Mouse (Mus musculus) MEL (cell line): ENCODE results near the gene Chchd4. TPM values are rescaled to one million over a fixed set of nuclear protein-coding genes. Genes with fewer than 3 reads are reported as not detected.

ENCODE experiments used
- DNase-seq: peaks from one replicate; pipeline ENCODE4 v3.0.0; 2011; ENCODE audit warnings: low read depth, low spot score
- H3K27ac ChIP-seq: 2 replicates; pipeline ENCODE4 v1.5.1; 2012; ENCODE audit warnings: low read depth, mild to moderate bottlenecking, control low read depth, low read length, moderate library complexity; ENCODE audit not compliant: control insufficient read depth
- H3K27me3 ChIP-seq, 2 experiments: fragments of 150-350 bp in 1 of 2; sonication (generic) in 1 of 2; 2 replicates each; pipeline ENCODE4 v1.6.1; 2012; ENCODE audit warnings: low read length in 2 of 2, mild to moderate bottlenecking in 2 of 2, improper control_type of control experiment in 1 of 2, moderate library complexity in 1 of 2; ENCODE audit not compliant: insufficient read depth in 2 of 2, control insufficient read depth in 1 of 2
- H3K36me3 ChIP-seq, 2 experiments: 2 replicates each; pipeline ENCODE4 v1.6.1; 2012 to 2014; ENCODE audit warnings: low read length in 2 of 2, improper control_type of control experiment in 1 of 2, inconsistent platforms in 1 of 2, mild to moderate bottlenecking in 1 of 2; ENCODE audit not compliant: insufficient read depth in 2 of 2, control insufficient read depth in 1 of 2
- H3K4me1 ChIP-seq, 2 experiments: fragments of 150-350 bp in 1 of 2; sonication (generic) in 1 of 2; 2 replicates each; pipeline ENCODE4 v1.6.1; 2012; ENCODE audit warnings: low read length in 2 of 2, improper control_type of control experiment in 1 of 2, mild to moderate bottlenecking in 1 of 2; ENCODE audit not compliant: insufficient read depth in 2 of 2, control insufficient read depth in 1 of 2
- H3K4me3 ChIP-seq, 2 experiments: fragments of 150-350 bp in 1 of 2; sonication (generic) in 1 of 2; 2 replicates each; pipeline ENCODE4 v1.5.1; 2012; ENCODE audit warnings: low read depth in 2 of 2, low read length in 2 of 2, mild to moderate bottlenecking in 2 of 2, moderate library complexity in 2 of 2, control low read depth in 1 of 2, improper control_type of control experiment in 1 of 2; ENCODE audit not compliant: control insufficient read depth in 1 of 2, insufficient read depth in 1 of 2
- H3K79me2 ChIP-seq: 2 replicates; pipeline ENCODE4 v1.6.1; 2012; ENCODE audit warnings: mild to moderate bottlenecking, low read length, moderate library complexity; ENCODE audit not compliant: control insufficient read depth, poor library complexity, insufficient read depth
- H3K9ac ChIP-seq: 2 replicates; pipeline ENCODE4 v1.6.1; 2012; ENCODE audit warnings: low read depth, mild to moderate bottlenecking, control low read depth, low read length, moderate library complexity; ENCODE audit not compliant: control insufficient read depth, poor library complexity, severe bottlenecking
- H3K9me3 ChIP-seq: fragments of 150-350 bp; sonication (generic); replicated peaks from 2 replicates; pipeline ENCODE4 v1.6.1; 2012; ENCODE audit warnings: mild to moderate bottlenecking, low read length, improper control_type of control experiment, moderate library complexity; ENCODE audit not compliant: insufficient read depth
- BHLHE40 ChIP-seq: IDR thresholded peaks from 2 replicates; pipeline ENCODE4 v1.6.1; 2012; ENCODE audit warnings: low read depth, mild to moderate bottlenecking, inconsistent platforms, low read length, improper control_type of control experiment, borderline replicate concordance
- E2F4 ChIP-seq: IDR thresholded peaks from 2 replicates; pipeline ENCODE4 v1.6.1; 2011; ENCODE audit warnings: low read depth, low read length, improper control_type of control experiment, borderline replicate concordance
- ELF1 ChIP-seq: IDR thresholded peaks from 2 replicates; pipeline ENCODE4 v1.6.1; 2014; ENCODE audit warnings: low read depth, mild to moderate bottlenecking, inconsistent platforms, low read length, improper control_type of control experiment, moderate library complexity
- EP300 ChIP-seq, 2 experiments: IDR thresholded peaks; 2 replicates each; pipeline ENCODE4 v1.6.1; 2011; ENCODE audit warnings: improper control_type of control experiment in 2 of 2, low read length in 2 of 2, low read depth in 1 of 2, mild to moderate bottlenecking in 1 of 2
- GABPA ChIP-seq: IDR thresholded peaks from 2 replicates; pipeline ENCODE4 v1.6.1; 2012; ENCODE audit warnings: low read depth, mild to moderate bottlenecking, inconsistent platforms, low read length, improper control_type of control experiment, moderate library complexity
- KAT2A ChIP-seq: conservative IDR thresholded peaks from 2 replicates; pipeline ENCODE4 v1.6.1; 2012; ENCODE audit warnings: low read depth, low read length, improper control_type of control experiment, inconsistent platforms
- MAX ChIP-seq: IDR thresholded peaks from 2 replicates; pipeline ENCODE4 v1.6.1; 2011; ENCODE audit warnings: low read length, improper control_type of control experiment
- MAZ ChIP-seq: IDR thresholded peaks from 2 replicates; pipeline ENCODE4 v1.6.1; 2012; ENCODE audit warnings: low read depth, mild to moderate bottlenecking, inconsistent platforms, low read length, improper control_type of control experiment
- MXI1 ChIP-seq: IDR thresholded peaks from 2 replicates; pipeline ENCODE4 v1.6.1; 2011; ENCODE audit warnings: mild to moderate bottlenecking, low read depth, low read length, improper control_type of control experiment
- MYB ChIP-seq: IDR thresholded peaks from 2 replicates; pipeline ENCODE4 v1.6.1; 2011; ENCODE audit warnings: mild to moderate bottlenecking, low read depth, low read length, improper control_type of control experiment
- MYC ChIP-seq: IDR thresholded peaks from 2 replicates; pipeline ENCODE4 v1.6.1; 2011; ENCODE audit warnings: low read depth, mild to moderate bottlenecking, low read length, improper control_type of control experiment, moderate library complexity
- NELFE ChIP-seq: IDR thresholded peaks from 2 replicates; pipeline ENCODE4 v1.6.1; 2011; ENCODE audit warnings: low read depth, low read length, improper control_type of control experiment
- NRF1 ChIP-seq: IDR thresholded peaks from 2 replicates; pipeline ENCODE4 v1.6.1; 2014; ENCODE audit warnings: low read depth, mild to moderate bottlenecking, inconsistent platforms, low read length, improper control_type of control experiment, moderate library complexity; ENCODE audit not compliant: poor library complexity, insufficient read depth, severe bottlenecking
- POLR2AphosphoS2 ChIP-seq: IDR thresholded peaks from 2 replicates; pipeline ENCODE4 v1.6.1; 2011; ENCODE audit warnings: low read length, improper control_type of control experiment
- POLR2AphosphoS5 ChIP-seq: IDR thresholded peaks from 2 replicates; pipeline ENCODE4 v1.6.1; 2012; ENCODE audit warnings: low read depth, borderline replicate concordance, mild to moderate bottlenecking, inconsistent platforms, low read length, moderate library complexity, mixed read lengths
- RCOR1 ChIP-seq: IDR thresholded peaks from 2 replicates; pipeline ENCODE4 v1.6.1; 2012; ENCODE audit warnings: low read depth, mild to moderate bottlenecking, inconsistent platforms, low read length, improper control_type of control experiment
- SIN3A ChIP-seq: IDR thresholded peaks from 2 replicates; pipeline ENCODE4 v1.6.1; 2012; ENCODE audit warnings: low read length, improper control_type of control experiment, inconsistent platforms
- TCF12 ChIP-seq: IDR thresholded peaks from 2 replicates; pipeline ENCODE4 v1.6.1; 2014; ENCODE audit warnings: low read depth, mild to moderate bottlenecking, inconsistent platforms, low read length, improper control_type of control experiment, moderate library complexity
- USF2 ChIP-seq, 2 experiments: IDR thresholded peaks; 2 replicates each; pipeline ENCODE4 v1.6.1; 2011 to 2012; ENCODE audit warnings: improper control_type of control experiment in 2 of 2, low read length in 2 of 2, borderline replicate concordance in 1 of 2, inconsistent platforms in 1 of 2, low read depth in 1 of 2, mild to moderate bottlenecking in 1 of 2; ENCODE audit not compliant: insufficient read depth in 1 of 2
- ZC3H11A ChIP-seq: IDR thresholded peaks from 2 replicates; pipeline ENCODE4 v1.6.1; 2012; ENCODE audit warnings: low read depth, mild to moderate bottlenecking, inconsistent platforms, low read length, improper control_type of control experiment
- polyA plus RNA-seq, 2 experiments: library from polyadenylated mRNA; stranded (reverse) in 1 of 2; unstranded in 1 of 2; fragments of >175 nt in 1 of 2; fragments of >200 nt in 1 of 2; gene quantifications; 2 replicates each; pipeline versions ENCODE4 v1.2.1 to v1.2.4; 2012; ENCODE audit warnings: low replicate concordance in 2 of 2, low read depth in 1 of 2; ENCODE audit not compliant: insufficient read length in 2 of 2, insufficient read depth in 1 of 2, missing spikeins in 1 of 2
- total RNA-seq: library from RNA; depleted of rRNA; stranded (reverse); fragments of 300-350 nt; gene quantifications from 2 replicates; pipeline ENCODE4 v1.2.3, GENCODE M21; 2012

The Chchd4 gene
- total and polyA plus RNA-seq, 3 experiments, result 38.5 to 54.8 TPM; not detected in 1

GRCm38 (mm10) chr6:91476541-91476940 is 3.2 kb upstream of the Chchd4 start:
- no peak overlapping the region for H3K27ac ChIP-seq
- no peak for TF ChIP-seq EP300 (IDR thresholded peaks at IDR 0.05; ENCODE audit: low read depth in 1 of 2, low read length in 2 of 2)
- TF ChIP-seq SIN3A, result no peak
- TF ChIP-seq TCF12, result no peak
- TF ChIP-seq ELF1, result no peak
- TF ChIP-seq ZC3H11A, result no peak
- no peak for TF ChIP-seq POLR2AphosphoS2
- TF ChIP-seq GABPA, result no peak
- no peak for TF ChIP-seq NELFE
- no peak for TF ChIP-seq KAT2A
- no peak for TF ChIP-seq MAX
- TF ChIP-seq E2F4, result no peak
- no peak for TF ChIP-seq MXI1
- TF ChIP-seq RCOR1, result no peak
- no peak for TF ChIP-seq MYC
- TF ChIP-seq NRF1, result no peak
- TF ChIP-seq BHLHE40, result no peak
- TF ChIP-seq POLR2AphosphoS5, result no peak
- TF ChIP-seq USF2 (IDR thresholded peaks at IDR 0.05; ENCODE audit: borderline replicate concordance in 1 of 2, insufficient read depth in 1 of 2, low read depth in 1 of 2, low read length in 2 of 2), result no peak
- TF ChIP-seq MAZ, result no peak
- TF ChIP-seq, all 39 proteins: peak for 0
- H3K9me3 ChIP-seq, result no peaks in the 10 kb centered on the region
- no peak for DNase-seq
- no peak overlapping the region for H3K4me3 ChIP-seq
- H3K79me2 ChIP-seq, result peaks cover 22% of the 10 kb centered on the region
- H3K27me3 ChIP-seq, result no peaks in the 10 kb centered on the region
- H3K36me3 ChIP-seq, result peaks cover 0 to 4% of the 10 kb centered on the region in 2 experiments; a peak in 3 of 4 replicates
- H3K4me1 ChIP-seq, result peaks cover 0 to 6% of the 10 kb centered on the region in 2 experiments; a peak in 2 of 4 replicates
- no peak overlapping the region for H3K9ac ChIP-seq

- Histone ChIP-seq H3K36me3 (peaks cover 6 to 15% of the 10 kb centered on the region in 2 experiments; a peak in 3 of 4 replicates), H3K9ac (peak overlapping the region; percentile 67), H3K9me3 (no peaks in the 10 kb centered on the region), H3K79me2 (peaks cover 38% of the 10 kb centered on the region), H3K27me3 (no peaks in the 10 kb centered on the region), H3K4me3 (peak overlapping the region; percentile 60 to 87), H3K4me1 (peaks cover 0 to 7% of the 10 kb centered on the region in 2 experiments; a peak in 2 of 4 replicates), H3K27ac (no peak overlapping the region)
- TF ChIP-seq BHLHE40 (no peak), MYB (no peak), EP300 (IDR thresholded peaks at IDR 0.05; ENCODE audit: low read depth in 1 of 2, low read length in 2 of 2) (no peak), KAT2A (no peak), MYC (no peak)
- DNase-seq, result peak; percentile 47
These were observed 1.3 kb upstream of the Chchd4 start for GRCm38 (mm10) chr6:91474441-91475190.
